Mouse (Mus musculus) heart, postnatal 36 days (tissue): ENCODE measurements at regions not wholly inside any gene's neighbourhood (a gene's known extent, or its start where the extent isn't known, plus 50 kb on each side); places are given as distances from the start of the nearest gene placed in this dataset.

Experiments used
- DNase-seq, 2 experiments: peaks; one replicate each; pipeline ENCODE4 v3.0.0; 2021 to 2022
- intact Hi-C: fragments of 180-260 bp; cut with DNase I; formaldehyde crosslinking; loops from one replicate; pipeline ENCODE4 v1.15.1; 2025

- DNase-seq = no peak
- intact Hi-C loops = no loop called here
Observed at GRCm38 (mm10) chr2:33985316-33985715, 97.6 kb upstream of the Mvb12b start.

GRCm38 (mm10) chr2:33983112-33983748 lies 95.5 kb upstream of the Mvb12b start:
- intact Hi-C loops = no loop called here
- DNase-seq = no peak

- intact Hi-C loops = no loop called here
- no peak for DNase-seq
Observed at GRCm38 (mm10) chr2:33981936-33982335, 94.2 kb upstream of the Mvb12b start.

- intact Hi-C loops = no loop called here
Observed at GRCm38 (mm10) chr2:33981321-33981720, 93.6 kb upstream of the Mvb12b start.

GRCm38 (mm10) chr2:33980884-33981283 lies 93.1 kb upstream of the Mvb12b start:
- no peak for DNase-seq
- intact Hi-C loops = no loop called here

More at GRCm38 (mm10) chr2:33981321-33981720, 93.6 kb upstream of the Mvb12b start:
- no peak for DNase-seq

- DNase-seq = no peak
- intact Hi-C loops = no loop called here
Observed at GRCm38 (mm10) chr2:33979276-33979675, 91.5 kb upstream of the Mvb12b start.

- intact Hi-C loops = no loop called here
- DNase-seq = no peak
Observed at GRCm38 (mm10) chr2:33978550-33978949, 90.8 kb upstream of the Mvb12b start.

- intact Hi-C loops = no loop called here
- no peak for DNase-seq
Observed at GRCm38 (mm10) chr2:33977576-33978352, 90.0 kb upstream of the Mvb12b start.

- DNase-seq = no peak
- intact Hi-C loops = no loop called here
Observed at GRCm38 (mm10) chr2:33977151-33977550, 89.4 kb upstream of the Mvb12b start.

- no peak for DNase-seq
- intact Hi-C loops = no loop called here
Observed at GRCm38 (mm10) chr2:33976183-33976582, 88.4 kb upstream of the Mvb12b start.

- intact Hi-C loops = no loop called here
- peak in 1 of 2 experiments; percentile 32 for DNase-seq
Observed at GRCm38 (mm10) chr2:33975423-33976127, 87.8 kb upstream of the Mvb12b start.

GRCm38 (mm10) chr2:33974737-33975422 lies 87.1 kb upstream of the Mvb12b start:
- no peak for DNase-seq

GRCm38 (mm10) chr2:33974031-33974430 lies 86.3 kb upstream of the Mvb12b start:
- intact Hi-C loops = loop anchor here (5.0 kb wide), 1 partner anchor 152 kb away; no protein-coding TSS in a partner anchor
- DNase-seq = no peak

More at GRCm38 (mm10) chr2:33974737-33975422, 87.1 kb upstream of the Mvb12b start:
- intact Hi-C loops = loop anchor here (5.0 kb wide), 1 partner anchor 153 kb away; no protein-coding TSS in a partner anchor

- peak; percentile 76 to 80 for DNase-seq
- intact Hi-C loops = loop anchor here (1.0 to 5.0 kb wide), 3 partner anchors 151 to 666 kb away; no protein-coding TSS in a partner anchor
Observed at GRCm38 (mm10) chr2:33973213-33973834, 85.6 kb upstream of the Mvb12b start.

GRCm38 (mm10) chr2:33966984-33967421 lies 79.3 kb upstream of the Mvb12b start:
- intact Hi-C loops = no loop called here
- DNase-seq = peak in 1 of 2 experiments; percentile 15

- intact Hi-C loops = no loop called here
- DNase-seq = no peak
Observed at GRCm38 (mm10) chr2:33966389-33966983, 78.7 kb upstream of the Mvb12b start.

- intact Hi-C loops = loop anchor here (2.0 kb wide), 1 partner anchor 217 kb away; no protein-coding TSS in a partner anchor
- DNase-seq = no peak
Observed at GRCm38 (mm10) chr2:33964096-33964495, 76.3 kb upstream of the Mvb12b start.

GRCm38 (mm10) chr2:33962355-33963037 lies 74.8 kb upstream of the Mvb12b start:
- no peak for DNase-seq
- intact Hi-C loops = no loop called here

GRCm38 (mm10) chr2:33961566-33961965 lies 73.8 kb upstream of the Mvb12b start:
- DNase-seq = no peak
- intact Hi-C loops = no loop called here
